Mouse (Mus musculus) small intestine, adult 2 months (tissue): ENCODE data around the gene Ddr1.

Experiments
- CTCF ChIP-seq: fragments of 200-500 bp; IDR thresholded peaks from 2 replicates; pipeline ENCODE4 v1.5.1; 2012; ENCODE audit warnings: low read depth, mild to moderate bottlenecking, control low read depth, inconsistent platforms, low read length, moderate library complexity, mixed read lengths; ENCODE audit not compliant: insufficient replicate concordance, insufficient read length; ENCODE audit errors: extremely low read depth
- POLR2A ChIP-seq: fragments of 200-500 bp; IDR thresholded peaks from 2 replicates; pipeline ENCODE4 v1.6.1; 2012; ENCODE audit warnings: low read depth, mild to moderate bottlenecking, control low read depth, inconsistent platforms, low read length, moderate library complexity

DNA sequence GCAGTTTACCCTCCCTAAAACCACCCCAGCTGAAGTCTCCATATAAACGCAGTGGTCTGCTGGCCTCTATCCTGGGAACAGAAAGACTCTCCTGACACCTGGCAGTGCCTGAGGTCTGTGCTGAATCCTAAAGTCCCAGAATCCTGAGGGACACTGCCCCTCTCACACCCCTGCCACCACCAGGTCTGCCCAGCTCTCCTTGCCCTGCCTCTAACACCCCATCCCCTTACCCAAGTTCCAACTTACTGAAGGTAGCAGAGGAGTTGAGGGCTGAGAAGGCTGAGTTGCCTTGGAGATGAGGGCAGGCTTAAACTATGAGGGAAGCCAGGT lies 7.0 kb downstream of the Ddr1 start:
- no peak for TF ChIP-seq CTCF
- TF ChIP-seq POLR2A, result no peak
